Mouse (Mus musculus) erythroblast, embryonic 14.5 days (primary cell): ENCODE results near the gene Olfr839-ps1.

Experiments
- GATA1 ChIP-seq: IDR thresholded peaks from 2 replicates; pipeline ENCODE4 v1.6.1; 2012; ENCODE audit warnings: low read length, inconsistent platforms, mixed read lengths
- TAL1 ChIP-seq: IDR thresholded peaks from 3 replicates; pipeline ENCODE4 v1.6.1; 2012; ENCODE audit warnings: low read length, inconsistent platforms, mixed read lengths

- TF ChIP-seq GATA1 (no peak), TAL1 (no peak)
These were observed 57.0 kb downstream of the Olfr839-ps1 start, which contains the start of gene Olfr836 for GRCm38 (mm10) chr9:19120082-19120481.
